Mouse (Mus musculus): ENCODE measurements around the gene Dusp12. TPM values are rescaled to one million over a fixed set of nuclear protein-coding genes. Genes with fewer than 3 reads are reported as not detected.

Dusp12 gene
- total and polyA plus RNA-seq, 3 experiments = 30.4 to 41.7 (median 30.9) TPM

- no peak for DNase-seq (ENCODE audit: extremely low read depth)
- dilution Hi-C loops (cut with MboI; ENCODE audit: extremely low pct_ligation_motif_present, extremely low pct_unique_long_range_greater_than_20kb, low sequenced_read_pairs) (no loop called here), in situ Hi-C loops (cut with MboI; ENCODE audit: low pct_ligation_motif_present, low pct_unique_long_range_greater_than_20kb, low sequenced_read_pairs) (no loop called here)
- no peaks in the 10 kb centered on the region for H3K79me2 ChIP-seq (replicated peaks; ENCODE audit: control insufficient read depth, extremely low read depth, insufficient read depth, poor library complexity, severe bottlenecking)
- H3K4me2 ChIP-seq (ENCODE audit: insufficient read depth, low read depth, poor library complexity, severe bottlenecking) = no peak overlapping the region
- no peak overlapping the region for H3K27ac ChIP-seq (ENCODE audit: insufficient read depth, low read depth)
- peaks cover 2 to 17% of the 10 kb centered on the region in 2 experiments; a peak in 3 of 4 replicates for H3K4me1 ChIP-seq (ENCODE audit: control insufficient read depth in 1 of 2, insufficient read depth in 2 of 2)
- no peak overlapping the region for H3K9ac ChIP-seq (ENCODE audit: insufficient read depth, low read depth)
- no peak for TF ChIP-seq GABPA (IDR thresholded peaks at IDR 0.05; ENCODE audit: insufficient replicate concordance, low read depth, low read length)
- TF ChIP-seq ZKSCAN1 (IDR thresholded peaks at IDR 0.05; ENCODE audit: borderline replicate concordance, low read depth, low read length) = no peak
- no peak for TF ChIP-seq JUND (conservative IDR thresholded peaks at IDR 0.05; ENCODE audit: low read depth, low read length)
- TF ChIP-seq USF1 (IDR thresholded peaks at IDR 0.05; ENCODE audit: low read depth, low read length) = no peak
- H3K4me3 ChIP-seq (replicated peaks in 1 of 3; ENCODE audit: low read depth in 2 of 3, low read length in 2 of 3, poor library complexity in 1 of 3) = no peak overlapping the region
- H3K27me3 ChIP-seq (replicated peaks) = no peaks in the 10 kb centered on the region
- peaks cover 17% of the 10 kb centered on the region for H3K9me3 ChIP-seq (replicated peaks; ENCODE audit: low read length)
- H3K36me3 ChIP-seq (replicated peaks in 1 of 2; ENCODE audit: control insufficient read depth in 1 of 2, insufficient read depth in 1 of 2, low read length in 1 of 2) = peaks cover 0 to 3% of the 10 kb centered on the region in 2 experiments
Measured at GRCm38 (mm10) chr1:170907111-170907455, 21.7 kb upstream of the Dusp12 start.

DNA sequence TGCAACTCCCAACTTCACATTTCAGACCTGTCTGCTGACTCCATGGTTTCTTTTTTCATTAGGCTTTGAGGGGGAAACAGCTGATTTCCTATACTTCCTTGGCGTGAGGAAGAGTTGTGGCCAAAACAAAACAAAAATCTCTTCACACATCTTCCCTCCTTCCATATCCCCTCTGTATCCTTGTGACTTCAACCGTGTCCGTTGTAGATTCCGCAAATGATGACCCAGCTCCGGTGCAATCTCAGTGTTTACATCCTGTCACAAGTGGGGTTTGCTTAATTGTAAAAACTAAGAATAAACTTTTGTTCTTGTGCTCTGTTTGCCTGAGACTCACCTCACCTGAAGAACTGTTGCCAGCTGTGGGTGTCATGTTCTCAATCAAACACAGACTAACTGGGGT is 18.1 kb upstream of the Dusp12 start:
- dilution Hi-C loops (cut with MboI; ENCODE audit: extremely low pct_ligation_motif_present, extremely low pct_unique_long_range_greater_than_20kb, low sequenced_read_pairs) = no loop called here
- H3K36me3 ChIP-seq (replicated peaks in 1 of 2; ENCODE audit: control insufficient read depth in 1 of 2, insufficient read depth in 1 of 2, low read length in 1 of 2) = peaks cover 0 to 2% of the 10 kb centered on the region in 2 experiments
- in situ Hi-C loops (cut with MboI; ENCODE audit: low pct_ligation_motif_present, low pct_unique_long_range_greater_than_20kb, low sequenced_read_pairs) = no loop called here
- H3K4me2 ChIP-seq (ENCODE audit: insufficient read depth, low read depth, poor library complexity, severe bottlenecking) = no peak overlapping the region
- no peak for DNase-seq (ENCODE audit: extremely low read depth)
- H3K4me1 ChIP-seq (ENCODE audit: control insufficient read depth in 1 of 2, insufficient read depth in 2 of 2) = peaks cover 5 to 31% of the 10 kb centered on the region in 2 experiments
- H3K79me2 ChIP-seq (replicated peaks; ENCODE audit: control insufficient read depth, extremely low read depth, insufficient read depth, poor library complexity, severe bottlenecking) = no peaks in the 10 kb centered on the region
- peaks cover 14% of the 10 kb centered on the region for H3K9me3 ChIP-seq (replicated peaks; ENCODE audit: low read length)
- TF ChIP-seq ETS1 (conservative IDR thresholded peaks at IDR 0.05; ENCODE audit: low read depth, low read length) = no peak
- TF ChIP-seq CHD2 (IDR thresholded peaks at IDR 0.05; ENCODE audit: low read length) = no peak
- TF ChIP-seq USF1 (IDR thresholded peaks at IDR 0.05; ENCODE audit: low read depth, low read length) = no peak
- TF ChIP-seq ELF1 (IDR thresholded peaks at IDR 0.05; ENCODE audit: low read depth, low read length) = no peak
- TF ChIP-seq ZMIZ1 (IDR thresholded peaks at IDR 0.05; ENCODE audit: low read depth, low read length) = no peak
- no peak for TF ChIP-seq JUND (conservative IDR thresholded peaks at IDR 0.05; ENCODE audit: low read depth, low read length)
- no peak for TF ChIP-seq USF2 (conservative IDR thresholded peaks at IDR 0.05; ENCODE audit: low read depth, low read length)
- TF ChIP-seq PAX5 (IDR thresholded peaks at IDR 0.05; ENCODE audit: low read length) = no peak
- TF ChIP-seq SMC3 (IDR thresholded peaks at IDR 0.05; ENCODE audit: low read depth, low read length) = no peak
- H3K27ac ChIP-seq (ENCODE audit: insufficient read depth, low read depth) = no peak overlapping the region
- H3K27me3 ChIP-seq (replicated peaks) = no peaks in the 10 kb centered on the region
- H3K9ac ChIP-seq (ENCODE audit: insufficient read depth, low read depth) = no peak overlapping the region
- H3K4me3 ChIP-seq (replicated peaks in 1 of 3; ENCODE audit: low read depth in 2 of 3, low read length in 2 of 3, poor library complexity in 1 of 3) = no peak overlapping the region

GRCm38 (mm10) chr1:170901536-170902238 is 16.3 kb upstream of the Dusp12 start:
- Histone ChIP-seq H3K36me3 (replicated peaks in 1 of 2; ENCODE audit: control insufficient read depth in 1 of 2, insufficient read depth in 1 of 2, low read length in 1 of 2) (no peaks in the 10 kb centered on the region), H3K9ac (ENCODE audit: insufficient read depth, low read depth) (peak overlapping the region; percentile 36; the same call in 1 of the 2 replicates), H3K4me1 (ENCODE audit: control insufficient read depth in 1 of 2, insufficient read depth in 2 of 2) (peaks cover 11 to 47% of the 10 kb centered on the region in 2 experiments), H3K27me3 (replicated peaks) (no peaks in the 10 kb centered on the region), H3K4me2 (ENCODE audit: insufficient read depth, low read depth, poor library complexity, severe bottlenecking) (peak overlapping the region; percentile 80), H3K4me3 (replicated peaks in 1 of 3; ENCODE audit: low read depth in 2 of 3, low read length in 2 of 3, poor library complexity in 1 of 3) (peak overlapping the region in 1 of 3 experiments; percentile 48), H3K27ac (ENCODE audit: insufficient read depth, low read depth) (0 out of 2 replicates have a peak overlapping the region, but pooled peaks have one; percentile 12), H3K9me3 (replicated peaks; ENCODE audit: low read length) (no peaks in the 10 kb centered on the region), H3K79me2 (replicated peaks; ENCODE audit: control insufficient read depth, extremely low read depth, insufficient read depth, poor library complexity, severe bottlenecking) (no peaks in the 10 kb centered on the region)
- in situ Hi-C loops (cut with MboI; ENCODE audit: low pct_ligation_motif_present, low pct_unique_long_range_greater_than_20kb, low sequenced_read_pairs) (no loop called here), dilution Hi-C loops (cut with MboI; ENCODE audit: extremely low pct_ligation_motif_present, extremely low pct_unique_long_range_greater_than_20kb, low sequenced_read_pairs) (no loop called here)
- peak; percentile 93 for DNase-seq (ENCODE audit: extremely low read depth)
- TF ChIP-seq BHLHE40 (IDR thresholded peaks at IDR 0.05; ENCODE audit: low read depth, low read length) (peak; percentile 76), POLR2AphosphoS2 (IDR thresholded peaks at IDR 0.05; ENCODE audit: low read depth, low read length) (no peak), MEF2A (IDR thresholded peaks at IDR 0.05; ENCODE audit: borderline replicate concordance, low read depth, low read length) (peak; percentile 35; the same call in 1 of the 2 replicates), IRF4 (IDR thresholded peaks at IDR 0.05; ENCODE audit: low read depth, low read length) (peak; percentile 51; the same call in 1 of the 2 replicates), TCF12 (IDR thresholded peaks at IDR 0.05; ENCODE audit: low read depth, low read length) (no peak), ETS1 (conservative IDR thresholded peaks at IDR 0.05; ENCODE audit: low read depth, low read length) (no peak), SMC3 (IDR thresholded peaks at IDR 0.05; ENCODE audit: low read depth, low read length) (peak; percentile 98), RAD21 (IDR thresholded peaks at IDR 0.05; ENCODE audit: low read depth, low read length) (peak; percentile 93), JUN (IDR thresholded peaks at IDR 0.05; ENCODE audit: insufficient read depth, low read depth, low read length) (no peak), UBTF (IDR thresholded peaks at IDR 0.05; ENCODE audit: low read depth, low read length) (no peak), CHD1 (IDR thresholded peaks at IDR 0.05; ENCODE audit: low read depth, low read length) (no peak), ELF1 (IDR thresholded peaks at IDR 0.05; ENCODE audit: low read depth, low read length) (no peak), E2F4 (IDR thresholded peaks at IDR 0.05; ENCODE audit: insufficient replicate concordance, low read depth, low read length) (no peak), MAFK (IDR thresholded peaks at IDR 0.05; ENCODE audit: insufficient replicate concordance, low read length) (no peak), ZKSCAN1 (IDR thresholded peaks at IDR 0.05; ENCODE audit: borderline replicate concordance, low read depth, low read length) (no peak), ZMIZ1 (IDR thresholded peaks at IDR 0.05; ENCODE audit: low read depth, low read length) (no peak)

Data from CH12.LX (cell line).